Mouse (Mus musculus): ENCODE measurements at regions not wholly inside any gene's neighbourhood (a gene's known extent, or its start where the extent isn't known, plus 50 kb on each side); places are given as distances from the start of the nearest gene placed in this dataset.

DNA sequence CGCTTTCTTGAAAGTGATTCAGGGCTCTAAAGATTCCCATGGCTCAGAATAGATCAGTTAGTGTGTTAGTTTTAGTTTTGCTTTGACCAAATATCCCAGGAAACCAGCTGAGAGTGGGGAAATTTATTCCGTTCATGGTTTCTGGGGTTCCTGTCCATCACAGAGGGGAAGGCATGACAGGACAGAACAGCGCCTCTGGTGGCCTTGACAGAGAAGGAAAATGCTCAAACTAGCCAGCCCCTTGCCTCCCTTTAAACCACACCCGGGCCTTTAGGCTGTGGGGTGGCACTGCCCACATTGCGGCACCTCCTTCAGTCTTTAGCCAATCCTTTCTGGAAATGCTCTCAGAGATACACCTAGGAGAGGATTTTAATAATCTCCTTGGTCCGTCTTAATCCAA is 76.1 kb upstream of the 1600014C23Rik start:
- peak; percentile 47 to 64 (median 52) for TF ChIP-seq CTCF (IDR thresholded peaks at IDR 0.05 in 2 of 3, conservative IDR thresholded peaks at IDR 0.05 in 1 of 3; ENCODE audit: control insufficient read depth in 1 of 3, insufficient read depth in 1 of 3, low read depth in 2 of 3, low read length in 3 of 3, poor library complexity in 1 of 3, severe bottlenecking in 1 of 3)
- no peak for TF ChIP-seq ZC3H11A (IDR thresholded peaks at IDR 0.05; ENCODE audit: low read depth, low read length)
